Mouse (Mus musculus): ENCODE data around the gene Trim63.
"Not testable (repeated sequence)": the region's sequence is repeated elsewhere in the genome, so short reads cannot be mapped to it uniquely, and the experiment has no call there.

The Trim63 gene

DNA sequence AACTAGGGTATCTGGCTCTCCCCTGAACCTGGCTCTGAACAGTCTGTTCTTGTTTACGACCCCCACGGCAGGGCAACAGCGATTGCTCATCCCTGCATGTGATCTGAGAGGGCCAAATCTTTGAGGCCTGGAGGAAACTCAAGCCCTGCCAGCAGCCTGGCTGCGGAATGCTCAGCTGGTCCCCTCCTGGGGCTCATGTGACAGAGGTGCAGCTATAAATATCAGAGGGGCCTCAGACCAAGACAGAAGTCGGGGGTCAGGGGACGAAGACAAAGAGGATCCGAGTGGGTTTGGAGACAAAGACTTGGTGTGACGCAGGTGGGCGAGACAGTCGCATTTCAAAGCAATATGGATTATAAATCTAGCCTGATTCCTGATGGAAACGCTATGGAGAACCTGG, at the start of gene Trim63:
Gene Trim63, plus strand, starts transcription at position 245 of the 400 bp plus-strand sequence.
- DNase-seq (ENCODE audit: low spot score) = no peak

DNA sequence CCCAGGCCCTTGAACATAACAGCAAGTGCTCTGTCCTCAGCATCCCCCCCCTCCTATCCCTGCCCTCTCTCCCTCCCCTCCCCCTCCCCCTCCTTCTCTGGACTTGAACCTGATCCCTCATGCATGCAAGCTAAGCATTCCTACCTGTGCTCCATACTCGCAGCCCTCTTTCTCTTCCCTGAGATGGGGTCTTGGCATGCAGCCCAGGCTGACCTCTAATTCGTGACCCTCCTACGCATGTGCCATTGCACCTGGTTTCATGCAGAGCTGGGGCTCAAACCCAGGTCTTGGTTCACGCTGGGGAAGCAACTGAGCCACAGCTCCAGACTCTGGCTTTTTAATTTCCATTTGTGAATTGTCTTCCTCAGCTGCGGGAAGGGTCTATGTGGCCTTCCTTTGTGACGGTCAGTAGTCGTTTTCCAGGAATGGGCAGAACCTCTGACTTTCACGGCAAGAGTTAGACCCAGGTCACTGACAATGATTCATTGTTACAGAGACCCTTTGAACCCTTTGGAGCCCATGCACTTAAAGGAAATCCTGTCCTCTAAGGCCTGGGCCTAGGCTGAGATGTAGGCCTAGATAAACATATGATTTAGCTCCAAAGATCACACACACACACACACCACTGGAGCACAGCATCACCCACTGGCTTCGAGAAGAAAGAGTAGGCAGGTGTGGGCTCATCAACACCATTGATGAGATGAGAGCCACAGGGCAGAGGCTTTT, 48.9 kb upstream of the Trim63 start:
- DNase-seq (ENCODE audit: low spot score) = no peak

DNA sequence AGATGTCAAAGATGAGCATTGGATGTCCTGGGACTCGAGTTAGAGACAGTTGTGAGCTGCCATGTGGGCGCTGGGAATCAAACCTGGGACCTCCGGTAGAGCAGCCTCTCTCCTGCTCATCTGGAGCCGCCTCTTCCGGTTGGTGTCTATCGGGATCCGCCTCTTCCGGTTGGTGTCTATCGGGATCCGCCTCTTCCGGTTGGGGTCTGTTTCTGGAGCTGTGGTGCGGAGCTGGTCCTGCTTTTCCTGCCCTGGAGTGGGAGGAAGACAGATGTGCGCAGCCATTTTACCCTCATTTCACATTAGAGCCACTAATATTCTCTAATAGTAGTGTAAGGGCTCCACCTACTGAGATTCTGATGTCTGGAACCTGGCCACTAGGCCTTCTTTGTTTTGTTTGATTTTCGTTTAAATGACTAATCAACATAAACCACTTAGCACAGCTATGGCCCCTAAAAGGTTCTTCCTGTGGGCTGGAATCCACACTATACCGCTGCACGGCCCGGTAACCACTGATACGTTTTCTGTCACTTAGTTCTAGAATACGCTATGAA, 46.7 kb upstream of the Trim63 start:
- no peak for DNase-seq (ENCODE audit: low spot score)

DNA sequence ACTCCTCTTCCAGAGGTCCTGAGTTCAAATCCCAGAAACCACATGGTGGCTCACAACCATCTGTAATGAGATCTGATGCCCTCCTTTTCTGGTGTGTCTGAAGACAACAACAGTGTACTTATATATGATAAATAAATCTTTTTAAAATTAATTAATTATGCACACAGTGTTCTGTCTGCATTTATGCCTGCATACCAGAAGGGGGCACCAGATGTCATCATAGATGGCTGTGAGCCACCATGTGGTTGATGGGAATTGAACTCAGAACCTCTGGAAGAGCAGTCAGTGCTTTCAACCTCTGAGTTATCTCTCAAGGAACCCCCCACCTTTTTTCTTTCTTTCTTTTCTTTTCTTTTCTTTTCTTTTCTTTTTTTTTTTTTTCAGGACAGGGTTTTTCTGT, 45.3 kb upstream of the Trim63 start:
- DNase-seq (ENCODE audit: low spot score) = not testable (repeated sequence)

DNA sequence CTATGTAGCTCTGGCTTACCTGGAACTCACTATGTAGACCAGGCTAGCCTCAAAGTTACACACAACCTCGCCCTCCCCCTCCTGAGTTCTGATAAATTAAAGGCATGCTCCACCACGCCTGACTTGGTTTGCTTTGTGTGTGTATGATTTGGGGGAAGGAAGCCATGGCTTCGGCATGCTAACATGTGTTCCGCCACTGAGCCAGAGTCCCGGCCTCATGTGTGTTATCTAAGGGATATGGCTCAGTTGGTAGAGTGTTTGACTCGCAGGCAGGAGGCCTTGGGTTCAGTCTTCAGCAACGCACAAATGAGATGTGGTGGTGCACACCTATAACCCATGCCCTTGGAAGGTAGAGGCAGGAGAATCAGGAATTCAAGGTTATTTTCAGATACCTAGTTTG, 42.9 kb upstream of the Trim63 start:
- DNase-seq (ENCODE audit: low spot score) = no peak

DNA sequence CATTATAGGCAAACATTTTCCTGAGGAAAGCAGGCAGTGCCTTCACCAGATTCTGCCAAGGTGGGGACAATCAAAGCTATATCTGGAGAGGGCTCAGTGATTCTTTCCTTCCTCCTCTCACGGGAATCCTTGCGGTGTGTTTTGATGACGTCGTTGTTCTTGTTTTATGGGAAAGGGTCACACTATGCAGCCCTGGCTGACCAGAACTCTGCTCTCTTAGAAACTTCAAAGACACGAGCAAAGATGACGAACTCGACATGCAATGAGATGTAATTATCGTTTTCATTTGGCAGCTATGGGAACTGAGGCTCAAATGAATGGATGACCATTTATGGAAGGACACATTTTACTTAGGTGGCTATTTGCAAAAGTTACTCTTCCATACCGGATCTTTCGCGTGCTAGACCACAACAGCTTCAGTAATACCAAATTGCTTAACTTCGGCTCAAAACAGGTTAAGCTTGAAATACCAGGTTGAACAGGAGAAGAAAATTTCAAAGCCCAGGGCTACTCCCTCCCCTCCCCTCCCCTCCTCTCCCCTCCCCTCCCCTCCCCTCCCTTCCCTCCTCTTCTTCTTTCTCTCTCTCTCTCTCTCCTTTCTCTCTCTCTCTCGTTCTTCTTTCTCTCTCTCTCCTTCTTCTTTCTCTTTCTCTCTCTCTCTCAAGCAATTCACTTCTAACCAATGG, 42.0 kb upstream of the Trim63 start:
- DNase-seq (ENCODE audit: low spot score) = no peak

DNA sequence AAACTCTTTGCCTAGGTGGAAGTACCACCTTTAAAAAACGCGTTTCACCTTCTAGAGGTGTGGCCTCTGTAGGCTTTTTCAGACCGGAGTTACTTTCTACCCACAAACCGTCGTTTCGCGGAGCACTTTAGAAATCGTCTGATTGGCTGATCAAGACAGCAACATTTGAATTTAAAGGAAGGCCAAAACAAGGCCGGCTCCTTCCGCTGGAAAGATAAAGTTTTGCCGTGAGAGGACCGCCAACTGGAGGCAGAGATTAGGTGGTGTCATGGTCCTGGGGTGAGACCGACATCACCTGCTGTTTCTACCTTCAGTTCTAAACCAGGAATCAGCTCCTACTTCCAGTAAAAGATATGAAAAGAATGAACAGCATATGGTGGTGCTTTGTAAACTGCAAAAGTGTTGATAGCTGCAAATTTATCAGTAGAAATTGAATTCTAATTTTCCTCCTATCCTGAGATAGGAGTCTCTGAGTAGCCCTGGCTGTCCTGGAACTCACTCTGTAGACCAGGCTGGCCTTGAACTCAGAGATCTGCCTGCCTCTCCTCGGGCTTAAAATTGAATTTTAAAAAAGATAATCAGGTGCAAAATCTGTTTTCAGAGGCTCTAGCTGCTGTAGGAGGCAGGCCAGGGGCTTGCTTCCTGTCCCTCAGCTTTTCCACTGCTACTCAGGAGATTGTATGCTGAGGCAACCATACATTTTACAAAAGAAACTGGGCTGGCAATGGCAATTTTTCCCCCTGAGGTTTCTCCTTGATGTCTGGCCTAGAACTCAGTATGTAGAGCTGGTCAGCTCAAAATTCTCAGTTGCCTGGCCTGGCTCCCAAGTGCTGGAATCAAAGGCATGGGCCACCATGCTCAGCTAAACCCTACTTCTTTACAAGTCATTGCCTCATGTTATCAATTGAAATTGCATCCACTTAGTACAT, 41.2 kb upstream of the Trim63 start:
- DNase-seq (ENCODE audit: low spot score) = peak; percentile 74

DNA sequence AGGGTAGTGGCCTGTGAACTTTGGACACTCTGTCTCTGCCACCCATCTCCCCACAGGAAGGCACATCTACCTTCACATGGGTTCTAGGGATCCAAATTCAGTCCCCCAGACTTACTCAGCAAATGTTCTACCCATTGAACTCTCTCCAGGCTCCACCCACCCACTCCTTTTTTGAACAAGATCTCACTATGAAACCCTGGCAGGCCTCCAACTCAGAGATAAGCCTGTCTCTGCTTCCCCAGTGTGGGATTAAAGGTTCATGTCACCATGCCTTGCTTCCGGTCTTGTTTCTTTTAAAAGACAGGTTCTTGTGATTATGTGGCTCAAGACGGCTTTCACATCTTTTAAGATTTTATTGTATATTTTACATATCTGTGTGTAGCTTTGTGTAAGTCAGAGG, 30.0 kb upstream of the Trim63 start:
- DNase-seq (ENCODE audit: low spot score) = no peak

DNA sequence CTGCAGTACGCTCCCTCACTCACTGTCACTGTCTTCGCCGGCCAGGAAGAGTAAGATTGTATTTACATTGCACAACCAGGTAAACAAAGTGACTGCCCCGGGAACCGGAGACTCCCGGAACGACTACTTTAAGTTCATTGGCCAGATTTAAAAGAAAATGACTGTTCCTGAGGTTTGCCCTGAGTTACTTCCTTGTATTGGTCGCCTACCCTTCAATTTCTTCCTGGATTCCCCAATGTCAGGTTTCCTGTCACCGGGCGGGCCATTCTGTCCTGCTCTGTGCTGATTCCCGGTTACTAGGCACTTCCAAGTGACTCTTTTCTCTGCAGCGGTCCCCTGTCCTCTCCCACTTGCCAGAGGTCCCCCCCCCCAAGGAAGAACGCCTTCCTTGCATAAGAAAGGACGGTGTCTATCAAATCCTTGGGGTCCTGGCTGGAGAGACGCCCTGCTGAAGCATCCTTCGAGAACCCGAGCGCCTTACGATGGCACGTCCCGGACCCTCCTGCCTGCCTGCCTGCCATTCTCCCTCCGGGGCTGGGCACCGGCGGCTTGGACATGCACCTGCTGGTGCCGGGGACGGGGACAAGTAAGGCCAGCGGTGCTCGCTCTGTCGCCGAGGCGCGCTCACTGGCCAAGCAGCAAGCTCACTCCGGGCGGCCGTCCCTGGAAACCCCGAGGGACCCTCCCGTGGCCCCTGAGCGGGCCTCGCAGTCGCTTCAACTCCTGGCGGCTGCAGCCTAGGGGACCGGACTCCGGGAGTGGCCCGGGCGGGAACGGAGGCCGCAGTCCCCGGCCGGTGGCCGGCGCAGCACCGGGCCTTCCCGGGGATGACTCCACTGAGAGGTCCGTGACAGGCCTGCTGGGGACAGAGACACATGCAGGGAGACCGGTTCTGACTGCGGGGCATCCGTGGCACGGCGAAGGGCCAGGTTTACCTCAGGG, 28.4 kb upstream of the Trim63 start:
- DNase-seq (ENCODE audit: low spot score) = peak; percentile 77

DNA sequence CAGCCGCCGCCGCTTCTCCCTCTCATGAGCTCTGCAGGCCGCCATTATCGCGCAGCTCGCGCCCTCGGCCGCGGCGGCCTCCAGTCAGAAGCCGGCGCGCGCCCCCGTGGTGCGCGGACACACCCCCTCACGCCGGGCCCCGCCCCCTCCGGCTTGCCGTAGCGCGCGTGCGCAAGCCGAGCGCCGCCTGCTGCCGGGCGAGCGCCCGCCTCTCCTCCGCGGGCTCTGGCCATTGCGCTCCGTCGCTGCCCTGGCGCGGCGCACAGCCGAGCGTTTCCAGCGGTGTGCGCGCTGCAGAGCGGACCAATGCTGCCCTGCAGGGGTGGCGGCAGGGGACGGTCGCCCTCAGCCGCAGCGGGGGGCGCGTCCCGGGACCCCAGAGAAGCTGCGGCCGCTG, 27.8 kb upstream of the Trim63 start:
- peak; percentile 93 for DNase-seq (ENCODE audit: low spot score)

DNA sequence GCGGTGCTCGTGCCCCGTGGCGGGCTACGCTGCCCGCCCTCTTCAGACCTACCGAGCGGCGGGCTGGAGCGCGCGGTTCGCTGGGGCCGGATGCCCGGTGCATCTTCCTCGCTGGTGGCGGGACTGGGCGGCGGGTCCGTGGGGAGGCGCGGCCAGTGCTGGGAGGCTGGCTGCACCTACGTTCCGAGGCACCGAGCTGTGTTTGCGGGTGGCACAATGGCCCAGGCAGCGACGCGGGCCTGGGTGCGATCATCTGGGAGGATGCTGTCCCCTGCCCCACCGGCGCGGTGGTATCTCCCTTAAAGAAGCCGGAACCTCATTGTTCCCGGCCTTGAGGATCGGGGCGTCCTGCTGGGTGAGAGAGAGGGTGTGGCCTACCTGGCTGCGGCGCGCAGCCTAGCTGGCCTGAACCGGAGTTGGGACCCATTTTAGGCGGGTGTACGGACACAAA, 27.3 kb upstream of the Trim63 start, which contains the start of gene Pdik1l:
Gene Pdik1l, minus strand, starts transcription at position 321 of the 451 bp plus-strand sequence.
- peak; percentile 86 for DNase-seq (ENCODE audit: low spot score)

DNA sequence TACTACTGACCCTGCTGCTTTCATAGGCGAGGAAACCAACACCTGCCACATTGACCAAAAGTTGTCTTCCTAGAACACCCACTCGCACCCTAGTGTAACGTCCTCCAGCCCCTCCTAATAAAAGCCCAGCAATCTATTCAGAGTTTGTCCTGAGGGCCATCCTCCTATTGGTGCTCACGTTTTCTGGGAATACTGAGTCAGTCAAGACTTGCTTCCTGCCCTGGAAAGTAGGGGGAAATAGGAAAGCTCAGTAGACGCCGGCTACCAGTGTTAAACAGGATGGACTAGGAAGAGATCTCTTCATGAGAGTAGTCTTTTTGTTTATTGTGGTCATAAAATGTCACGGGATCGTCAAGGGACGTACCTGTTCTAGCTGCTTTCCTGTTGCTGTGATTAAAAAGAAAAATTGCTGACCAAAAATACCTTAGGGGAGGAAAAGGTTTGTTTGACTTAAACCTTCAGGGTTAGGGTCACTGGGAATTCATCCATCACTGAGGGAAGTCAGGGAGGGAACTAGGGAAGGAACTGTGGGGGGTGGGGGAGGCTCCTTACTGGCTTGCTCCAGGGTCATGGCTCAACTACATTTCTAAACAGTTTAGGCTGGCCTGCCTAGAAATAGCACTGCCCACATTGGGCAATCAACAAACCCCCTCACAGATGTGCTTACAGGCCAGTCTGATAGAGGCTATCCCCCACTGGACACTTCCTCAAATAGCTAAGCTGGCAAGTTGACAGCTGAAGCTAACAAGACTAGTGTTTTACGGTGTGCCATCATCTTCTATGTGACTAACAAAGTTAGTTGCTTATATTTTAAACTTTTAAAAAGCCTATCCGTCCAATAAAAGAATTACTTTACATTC, 26.3 kb upstream of the Trim63 start:
- no peak for DNase-seq (ENCODE audit: low spot score)

DNA sequence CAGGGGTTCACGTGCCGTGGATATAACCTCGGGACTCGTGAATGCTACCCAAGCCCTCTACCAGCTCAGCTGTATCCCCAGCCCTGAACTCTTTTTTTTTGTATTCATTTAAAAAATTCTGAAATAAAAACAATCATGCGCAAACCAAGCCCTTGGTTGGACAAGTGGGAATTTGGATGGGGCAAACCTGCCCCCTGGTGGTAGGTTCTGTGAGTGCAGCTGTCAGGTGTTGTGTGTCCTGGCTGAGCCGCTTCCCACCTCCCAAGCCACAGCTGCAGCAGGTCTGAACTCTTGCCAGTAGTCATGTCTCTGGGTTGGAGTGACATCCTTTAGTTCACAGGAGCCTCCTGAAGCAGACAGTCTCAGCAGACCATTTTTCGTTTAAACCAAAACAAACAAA, 22.9 kb upstream of the Trim63 start:
- peak; percentile 69 for DNase-seq (ENCODE audit: low spot score)

DNA sequence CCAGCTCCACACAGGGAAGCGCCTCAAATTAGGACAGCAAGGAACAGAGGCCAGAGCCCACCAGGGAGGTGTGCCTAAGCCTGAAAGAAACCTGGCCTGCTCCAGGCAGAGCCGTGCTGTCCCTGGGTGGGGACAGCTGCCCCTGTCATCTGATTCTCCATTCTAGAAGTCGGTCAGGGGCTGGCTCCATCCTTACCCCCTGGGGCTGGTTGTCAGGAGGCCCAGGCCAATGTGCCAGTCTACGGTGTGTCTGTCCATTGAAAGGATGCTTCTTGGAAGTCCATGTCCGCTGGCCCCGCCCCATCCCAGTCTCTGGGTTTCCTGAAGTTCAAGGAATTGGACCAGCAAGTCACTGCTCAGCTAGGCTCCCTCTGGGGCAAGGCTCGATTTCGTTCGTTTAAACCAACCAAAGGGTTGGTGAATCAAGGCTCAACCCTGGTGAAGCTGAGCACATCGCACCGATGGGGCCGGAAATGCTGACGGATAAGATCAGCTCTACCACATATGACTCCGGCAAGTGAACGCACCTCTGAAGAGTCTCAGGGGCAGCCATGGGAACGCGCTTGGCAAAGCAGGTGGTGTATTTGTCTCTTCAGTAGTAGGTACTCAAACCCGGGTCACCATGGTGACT, 21.7 kb upstream of the Trim63 start:
- DNase-seq (ENCODE audit: low spot score) = no peak

DNA sequence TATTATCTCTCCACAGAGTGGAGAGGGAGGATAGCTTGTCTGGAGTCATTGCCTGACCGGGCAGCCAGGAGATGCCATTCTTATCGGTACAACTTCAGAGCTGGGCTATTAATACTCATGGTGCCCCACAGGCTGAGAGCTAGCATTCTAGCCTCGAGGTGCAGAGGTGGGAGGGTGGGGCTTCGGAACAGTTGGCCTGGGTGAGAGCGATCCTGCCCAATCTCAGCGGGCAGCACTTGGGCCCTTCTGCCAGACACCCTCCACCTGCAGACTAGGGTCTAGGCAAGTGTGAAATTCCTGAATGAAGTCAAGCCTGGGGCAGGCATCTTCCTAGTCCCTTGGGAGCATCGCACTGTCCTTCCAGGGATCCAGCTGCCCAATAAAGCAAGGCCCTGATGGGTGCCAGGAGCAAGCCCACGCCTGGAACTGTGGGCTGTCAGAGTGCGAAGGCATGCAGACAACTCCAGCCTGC, 21.2 kb upstream of the Trim63 start:
- DNase-seq (ENCODE audit: low spot score) = no peak

DNA sequence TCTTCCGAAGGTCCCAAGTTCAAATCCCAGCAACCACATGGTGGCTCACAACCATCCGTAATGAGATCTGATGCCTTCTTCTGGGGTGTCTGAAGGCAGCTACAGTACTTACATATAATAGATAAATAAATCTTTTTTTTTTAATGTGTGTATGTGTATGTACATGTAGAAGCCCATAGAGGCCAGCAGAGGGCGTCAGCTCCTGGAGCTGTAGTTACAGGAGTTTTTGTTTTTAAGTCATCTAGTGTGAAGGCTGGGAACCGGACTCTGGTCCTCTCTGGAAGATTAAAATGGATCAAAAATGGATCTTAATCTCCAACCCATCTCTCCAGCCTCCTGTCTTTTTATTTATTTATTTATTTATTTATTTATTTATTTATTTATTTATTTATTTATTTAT, 18.8 kb upstream of the Trim63 start:
- not testable (repeated sequence) for DNase-seq (ENCODE audit: low spot score)

DNA sequence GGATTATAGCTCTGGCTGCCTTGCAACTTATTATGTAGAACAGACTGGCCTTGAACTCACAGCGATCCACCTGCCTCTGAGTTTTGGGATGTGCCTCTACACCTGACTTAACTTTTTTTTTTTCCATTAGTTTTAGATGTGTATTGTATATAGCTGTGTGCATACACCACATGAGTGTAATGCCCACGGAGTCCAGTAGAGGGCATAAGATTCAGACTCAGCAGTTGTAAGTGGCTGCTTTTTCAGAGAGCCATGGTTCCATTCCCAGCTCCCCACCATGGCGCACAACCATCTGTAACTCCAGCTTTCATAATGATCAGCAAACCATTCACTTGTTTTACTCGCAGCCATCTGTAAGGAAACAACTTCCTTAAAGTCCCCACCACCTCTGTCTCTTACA, 18.4 kb upstream of the Trim63 start:
- no peak for DNase-seq (ENCODE audit: low spot score)

DNA sequence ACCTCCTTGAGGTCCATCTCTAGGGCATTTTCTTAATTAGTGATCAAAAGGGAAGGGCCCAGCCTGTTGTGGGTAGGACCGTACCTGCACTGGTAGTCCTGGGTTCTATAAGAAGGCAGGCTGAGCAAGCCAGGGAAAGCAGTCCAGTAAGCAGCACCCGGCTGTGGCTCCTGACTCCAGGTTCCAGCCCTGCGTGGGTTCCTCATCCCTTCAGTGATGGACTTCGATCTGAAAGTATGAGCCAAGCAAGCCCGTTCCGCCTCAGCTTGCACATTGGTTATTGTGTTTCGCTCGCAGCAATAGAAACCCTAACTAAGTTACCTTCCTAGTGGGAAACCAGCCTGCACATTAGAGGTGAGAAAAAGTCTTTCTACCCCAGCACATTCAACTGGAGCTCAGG, 17.6 kb upstream of the Trim63 start:
- DNase-seq (ENCODE audit: low spot score) = no peak

Data from yolk sac, embryonic 10.5 days (tissue).